Mouse (Mus musculus): ENCODE measurements around the gene Rbm45. TPM values are rescaled to one million over a fixed set of nuclear protein-coding genes. Genes with fewer than 3 reads are reported as not detected.

Gene Rbm45
- polyA plus RNA-seq, 1 experiment from 2014 or later, result 24.0 TPM

Other genes with a start within 250 kb of the Rbm45 start
- 0.44 and 0.86 TPM in 2 replicates for gene Pde11a, start 31.2 kb upstream of the Rbm45 start, polyA plus RNA-seq (2015; fragmentation: Nextera tagmentation; extraction: Ambion mirVana)
- gene Cyct, start 9.5 kb upstream of the Rbm45 start, polyA plus RNA-seq (2015; fragmentation: Nextera tagmentation; extraction: Ambion mirVana), result not detected in 2 replicates
- gene Osbpl6, start 36.5 kb downstream of the Rbm45 start, polyA plus RNA-seq (2015; fragmentation: Nextera tagmentation; extraction: Ambion mirVana), result 17.7 and 19.9 TPM in 2 replicates

Measured in midbrain, embryonic 13.5 days (tissue).